Mouse (Mus musculus): ENCODE results near the gene Tmem217. TPM values are rescaled to one million over a fixed set of nuclear protein-coding genes. Genes with fewer than 3 reads are reported as not detected.
A peak's percentile ranks its signal among the peaks of the same experiment; 100 is the strongest.

Tmem217 gene
- total RNA-seq, 2 experiments from 2014 or later = not detected

- peak; percentile 31 for ATAC-seq (replicated peaks; ENCODE audit: poor library complexity, severe bottlenecking)
These were observed 61.2 kb downstream of the Tmem217 start, which contains the start of gene Pim1 for GRCm38 (mm10) chr17:29490713-29491581. Gene Pim1 (plus strand): TSS chr17:29490753.

- peak; percentile 66 for ATAC-seq (replicated peaks; ENCODE audit: poor library complexity, severe bottlenecking)
These were observed 62.0 kb downstream of the Tmem217 start for GRCm38 (mm10) chr17:29489971-29490712.

GRCm38 (mm10) chr17:29488978-29489970, 62.9 kb downstream of the Tmem217 start:
- peak; percentile 25 for ATAC-seq (replicated peaks; ENCODE audit: poor library complexity, severe bottlenecking)

- no peak for ATAC-seq (replicated peaks; ENCODE audit: poor library complexity, severe bottlenecking)
These were observed 63.8 kb downstream of the Tmem217 start for GRCm38 (mm10) chr17:29488257-29488977.

GRCm38 (mm10) chr17:29485336-29486233, 66.6 kb downstream of the Tmem217 start:
- no peak for ATAC-seq (replicated peaks; ENCODE audit: poor library complexity, severe bottlenecking)

GRCm38 (mm10) chr17:29484431-29484830, 67.8 kb downstream of the Tmem217 start:
- ATAC-seq (replicated peaks; ENCODE audit: poor library complexity, severe bottlenecking) = no peak

GRCm38 (mm10) chr17:29483282-29483681, 68.9 kb downstream of the Tmem217 start:
- no peak for ATAC-seq (replicated peaks; ENCODE audit: poor library complexity, severe bottlenecking)

GRCm38 (mm10) chr17:29482632-29483031, 69.6 kb downstream of the Tmem217 start:
- ATAC-seq (replicated peaks; ENCODE audit: poor library complexity, severe bottlenecking) = no peak

- no peak for ATAC-seq (replicated peaks; ENCODE audit: poor library complexity, severe bottlenecking)
These were observed 71.9 kb downstream of the Tmem217 start for GRCm38 (mm10) chr17:29480256-29480655.

- ATAC-seq (replicated peaks; ENCODE audit: poor library complexity, severe bottlenecking) = peak; percentile 65
These were observed 73.9 kb downstream of the Tmem217 start for GRCm38 (mm10) chr17:29478271-29478670.

- ATAC-seq (replicated peaks; ENCODE audit: poor library complexity, severe bottlenecking) = no peak
These were observed 74.8 kb downstream of the Tmem217 start for GRCm38 (mm10) chr17:29477357-29477756.

- ATAC-seq (replicated peaks; ENCODE audit: poor library complexity, severe bottlenecking) = no peak
These were observed 75.7 kb downstream of the Tmem217 start for GRCm38 (mm10) chr17:29476461-29476860.

Other genes starting within 250 kb of the Tmem217 start
- gene Pi16, start 234.7 kb downstream of the Tmem217 start, total RNA-seq (2014; fragmentation: Nextera tagmentation) = 7.0 and 15.7 TPM in 2 replicates
- gene Pi16, start 234.7 kb downstream of the Tmem217 start, total RNA-seq (2017) = 9.9 and 10.8 TPM in 2 replicates
- 125 and 132 TPM in 2 replicates for gene Mtch1, start 204.5 kb downstream of the Tmem217 start, total RNA-seq (2014; fragmentation: Nextera tagmentation)
- 69.5 and 74.3 TPM in 2 replicates for gene Mtch1, start 204.5 kb downstream of the Tmem217 start, total RNA-seq (2017)
- gene Fgd2, start 191.5 kb downstream of the Tmem217 start, total RNA-seq (2014; fragmentation: Nextera tagmentation) = 42.8 and 70.9 TPM in 2 replicates
- gene Fgd2, start 191.5 kb downstream of the Tmem217 start, total RNA-seq (2017) = 23.6 and 30.5 TPM in 2 replicates
- gene Pim1, start 61.6 kb downstream of the Tmem217 start, total RNA-seq (2014; fragmentation: Nextera tagmentation) = 33.0 and 59.6 TPM in 2 replicates
- gene Pim1, start 61.6 kb downstream of the Tmem217 start, total RNA-seq (2017) = 89.9 and 94.0 TPM in 2 replicates
- 0.47 TPM in 1 of 2 replicates, not detected in the other for gene Gm17657, start 2.7 kb downstream of the Tmem217 start, total RNA-seq (2014; fragmentation: Nextera tagmentation)
- not detected in 2 replicates for gene Gm17657, start 2.7 kb downstream of the Tmem217 start, total RNA-seq (2017)
- gene Tbc1d22b, start 2.6 kb downstream of the Tmem217 start, total RNA-seq (2014; fragmentation: Nextera tagmentation) = 24.8 and 34.1 TPM in 2 replicates
- 8.3 and 10.2 TPM in 2 replicates for gene Tbc1d22b, start 2.6 kb downstream of the Tmem217 start, total RNA-seq (2017)
- gene Rnf8, start 62.4 kb upstream of the Tmem217 start, total RNA-seq (2014; fragmentation: Nextera tagmentation) = 42.3 and 44.2 TPM in 2 replicates
- gene Rnf8, start 62.4 kb upstream of the Tmem217 start, total RNA-seq (2017) = 34.7 and 48.5 TPM in 2 replicates
- 2.7 and 5.4 TPM in 2 replicates for gene Gm28043, start 62.5 kb upstream of the Tmem217 start, total RNA-seq (2014; fragmentation: Nextera tagmentation)
- 5.2 and 6.1 TPM in 2 replicates for gene Gm28043, start 62.5 kb upstream of the Tmem217 start, total RNA-seq (2017)
- gene Cmtr1, start 108.2 kb upstream of the Tmem217 start, total RNA-seq (2014; fragmentation: Nextera tagmentation) = 33.2 and 69.7 TPM in 2 replicates
- 144 and 178 TPM in 2 replicates for gene Cmtr1, start 108.2 kb upstream of the Tmem217 start, total RNA-seq (2017)
- gene Ccdc167, start 164.7 kb upstream of the Tmem217 start, total RNA-seq (2014; fragmentation: Nextera tagmentation) = 22.8 and 23.7 TPM in 2 replicates
- gene Ccdc167, start 164.7 kb upstream of the Tmem217 start, total RNA-seq (2017) = 7.8 and 8.9 TPM in 2 replicates

All from granulocyte monocyte progenitor cell, adult 5-6 weeks (primary cell).